Mouse (Mus musculus) heart, embryonic 12.5 days (tissue): Measurements from ENCODE around the gene H2-T24. TPM values are rescaled to one million over a fixed set of nuclear protein-coding genes. Genes with fewer than 3 reads are reported as not detected.

Experiments
- ATAC-seq: fragments of 200-750 bp; cut with Nextera tagmentation; 2 replicates; pipeline ENCODE4 v1.8.0; 2017; ENCODE audit warnings: moderate TSS enrichment, moderate library complexity; ENCODE audit not compliant: insufficient number of reproducible peaks, low FRiP score
- H3K27ac ChIP-seq: fragments of 300-500 bp; sonication (generic); 2 replicates; pipeline ENCODE4 v1.5.1; 2016; ENCODE audit warnings: mild to moderate bottlenecking, moderate library complexity; ENCODE audit not compliant: poor library complexity, severe bottlenecking
- H3K27me3 ChIP-seq: fragments of 300-500 bp; sonication (generic); replicated peaks from 2 replicates; pipeline ENCODE4 v1.6.1; 2016; ENCODE audit warnings: mild to moderate bottlenecking, moderate library complexity
- H3K36me3 ChIP-seq: fragments of 300-500 bp; sonication (generic); 2 replicates; pipeline ENCODE4 v1.6.1; 2016; ENCODE audit warnings: mild to moderate bottlenecking, moderate library complexity
- H3K4me1 ChIP-seq: fragments of 300-500 bp; sonication (generic); replicated peaks from 2 replicates; pipeline ENCODE4 v1.6.1; 2016; ENCODE audit warnings: mild to moderate bottlenecking
- H3K4me2 ChIP-seq: fragments of 300-500 bp; sonication (generic); 2 replicates; pipeline ENCODE4 v1.6.1; 2016; ENCODE audit warnings: mild to moderate bottlenecking, moderate library complexity
- H3K4me3 ChIP-seq: fragments of 300-500 bp; sonication (generic); 2 replicates; pipeline ENCODE4 v1.5.1; 2016; ENCODE audit warnings: mild to moderate bottlenecking
- H3K9ac ChIP-seq: fragments of 300-500 bp; sonication (generic); 2 replicates; pipeline ENCODE4 v1.6.1; 2016; ENCODE audit warnings: mild to moderate bottlenecking, moderate library complexity
- H3K9me3 ChIP-seq: fragments of 300-500 bp; sonication (generic); replicated peaks from 2 replicates; pipeline ENCODE4 v1.6.1; 2016; ENCODE audit warnings: mild to moderate bottlenecking, moderate library complexity
- WGBS: fragments of 180-500 bp; shearing (Covaris S2); methylation state at CpG from one replicate; pipeline ENCODE4 v1.1.7; 2016; 5-methylcytosine and 5-hydroxymethylcytosine counted together
- polyA plus RNA-seq: library from polyadenylated mRNA; unstranded; fragments of >200 nt; fragmentation: Nextera tagmentation; extraction: Ambion mirVana; gene quantifications from 2 replicates; pipeline ENCODE4 v1.2.1, GENCODE M21; 2016

H2-T24 gene
- polyA plus RNA-seq, 1 experiment from 2014 or later: 3.9 TPM

- WGBS: 84% methylated on average over 4 of the region's 4 CpGs
- Histone ChIP-seq H3K4me1 (peaks cover 10% of the 10 kb centered on the region), H3K4me2 (no peak overlapping the region), H3K9ac (no peak overlapping the region), H3K27ac (no peak overlapping the region), H3K36me3 (peaks cover 3% of the 10 kb centered on the region; the same call in 1 of the 2 replicates), H3K4me3 (no peak overlapping the region), H3K27me3 (no peaks in the 10 kb centered on the region), H3K9me3 (0 out of 2 replicates have a peak, but pooled peaks cover 4% of the 10 kb centered on the region)
- ATAC-seq: no peak
These were observed 20.0 kb downstream of the H2-T24 start for GRCm38 (mm10) chr17:36000349-36000748.

- H3K27me3 ChIP-seq: no peaks in the 10 kb centered on the region
- H3K4me3 ChIP-seq: no peak overlapping the region
- ATAC-seq: no peak
- no peak overlapping the region for H3K9ac ChIP-seq
- H3K9me3 ChIP-seq: 0 out of 2 replicates have a peak, but pooled peaks cover 4% of the 10 kb centered on the region
- H3K36me3 ChIP-seq: peaks cover 3% of the 10 kb centered on the region; the same call in 1 of the 2 replicates
- no peak overlapping the region for H3K27ac ChIP-seq
- WGBS: 67% methylated on average over 7 of the region's 7 CpGs
- H3K4me1 ChIP-seq: peaks cover 16% of the 10 kb centered on the region
- H3K4me2 ChIP-seq: peak overlapping the region; percentile 31; the same call in 1 of the 2 replicates
These were observed 21.0 kb downstream of the H2-T24 start for GRCm38 (mm10) chr17:35999356-35999755.

GRCm38 (mm10) chr17:35998545-35999305 lies 21.6 kb downstream of the H2-T24 start:
- Histone ChIP-seq H3K4me1 (peaks cover 16% of the 10 kb centered on the region), H3K4me3 (peak overlapping the region; percentile 8), H3K9ac (no peak overlapping the region), H3K27me3 (no peaks in the 10 kb centered on the region), H3K27ac (no peak overlapping the region), H3K36me3 (peaks cover 3% of the 10 kb centered on the region; the same call in 1 of the 2 replicates), H3K4me2 (no peak overlapping the region), H3K9me3 (0 out of 2 replicates have a peak, but pooled peaks cover 4% of the 10 kb centered on the region)
- no peak for ATAC-seq
- WGBS: 76% methylated on average over 6 of the region's 6 CpGs

DNA sequence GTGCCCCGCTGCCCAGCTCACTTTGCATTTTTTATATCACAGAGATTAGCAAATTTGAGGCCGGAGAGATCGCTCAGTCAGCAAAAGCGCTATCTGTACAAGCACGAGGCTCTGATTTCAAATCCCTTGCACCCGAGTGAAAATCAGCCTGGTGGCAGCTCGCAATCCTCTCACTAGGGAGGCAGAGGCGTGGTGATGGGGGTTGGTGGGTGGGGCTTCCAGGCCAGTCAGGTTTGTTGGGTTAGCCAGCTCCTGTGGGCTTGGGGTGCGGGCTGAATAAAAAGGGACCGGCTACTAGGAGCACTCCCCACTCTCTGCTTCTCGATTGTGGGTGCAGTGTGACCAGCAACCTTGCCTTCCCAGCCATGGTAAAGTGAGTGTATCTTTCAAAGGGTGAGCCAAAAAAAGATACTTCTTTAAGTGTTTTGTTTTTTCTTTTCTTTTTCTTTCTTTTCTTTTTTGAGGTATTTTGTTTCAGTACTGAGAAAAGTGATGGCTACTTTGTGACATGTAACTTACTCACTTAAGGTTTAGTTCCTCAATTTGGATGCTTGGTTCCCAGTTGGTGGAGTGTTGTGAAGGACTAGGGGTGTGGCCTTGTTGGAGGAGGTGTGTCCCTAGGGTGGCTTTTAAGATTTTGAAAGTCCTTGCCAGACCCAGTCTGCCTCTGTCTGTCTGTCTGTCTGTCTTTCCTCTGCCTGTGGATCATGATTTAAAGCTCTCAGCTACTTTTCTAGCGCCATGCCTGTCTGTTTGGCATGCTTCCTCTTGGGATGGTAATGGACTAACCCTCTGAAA lies 22.4 kb downstream of the H2-T24 start:
- Histone ChIP-seq H3K27ac (no peak overlapping the region), H3K9ac (peak overlapping the region; percentile 30; the same call in 1 of the 2 replicates), H3K27me3 (no peaks in the 10 kb centered on the region), H3K4me3 (peak overlapping the region; percentile 8), H3K4me1 (peaks cover 16% of the 10 kb centered on the region), H3K4me2 (0 out of 2 replicates have a peak overlapping the region, but pooled peaks have one; percentile 21), H3K36me3 (no peaks in the 10 kb centered on the region), H3K9me3 (0 out of 2 replicates have a peak, but pooled peaks cover 4% of the 10 kb centered on the region)
- ATAC-seq: peak; percentile 49
- 57% methylated on average over 12 of the region's 12 CpGs for WGBS

DNA sequence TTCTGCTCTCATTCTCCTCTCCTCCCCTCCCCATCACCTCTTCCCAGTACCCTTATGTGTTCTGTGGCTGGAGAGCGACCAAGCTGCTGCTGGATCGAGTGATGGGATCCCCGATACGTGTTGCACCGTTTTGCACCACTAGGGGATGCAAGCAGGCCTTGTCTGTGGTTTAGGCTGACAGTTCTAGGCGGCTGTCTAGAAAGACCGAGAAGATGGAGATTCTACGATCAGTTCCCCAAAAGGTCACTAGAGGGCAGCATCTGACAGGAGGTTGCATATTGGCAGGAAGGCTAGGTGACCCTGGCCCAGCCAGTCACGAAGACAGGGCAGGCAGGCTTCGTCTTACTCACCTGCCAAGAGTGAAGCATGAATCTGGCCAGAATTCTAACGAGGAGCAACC lies 23.4 kb downstream of the H2-T24 start:
- Histone ChIP-seq H3K4me2 (no peak overlapping the region), H3K9ac (no peak overlapping the region), H3K4me3 (no peak overlapping the region), H3K27ac (no peak overlapping the region), H3K4me1 (peaks cover 16% of the 10 kb centered on the region), H3K9me3 (0 out of 2 replicates have a peak, but pooled peaks cover 1% of the 10 kb centered on the region), H3K36me3 (no peaks in the 10 kb centered on the region), H3K27me3 (no peaks in the 10 kb centered on the region)
- 3% methylated on average over 11 of the region's 11 CpGs for WGBS
- peak; percentile 31 for ATAC-seq

GRCm38 (mm10) chr17:35994879-35995240 lies 25.5 kb downstream of the H2-T24 start:
- Histone ChIP-seq H3K9ac (peak overlapping the region; percentile 71), H3K4me1 (peaks cover 16% of the 10 kb centered on the region), H3K4me3 (peak overlapping the region; percentile 65), H3K9me3 (no peaks in the 10 kb centered on the region), H3K36me3 (no peaks in the 10 kb centered on the region), H3K27ac (no peak overlapping the region), H3K4me2 (peak overlapping the region; percentile 88), H3K27me3 (no peaks in the 10 kb centered on the region)
- no peak for ATAC-seq
- WGBS: 3% methylated on average over 14 of the region's 14 CpGs

- 3% methylated on average over 31 of the region's 31 CpGs for WGBS
- Histone ChIP-seq H3K4me1 (peaks cover 16% of the 10 kb centered on the region), H3K36me3 (peaks cover 4% of the 10 kb centered on the region), H3K27ac (0 out of 2 replicates have a peak overlapping the region, but pooled peaks have one; percentile 1), H3K4me3 (peak overlapping the region; percentile 65), H3K27me3 (no peaks in the 10 kb centered on the region), H3K9me3 (no peaks in the 10 kb centered on the region), H3K9ac (peak overlapping the region; percentile 71), H3K4me2 (peak overlapping the region; percentile 88)
- ATAC-seq: peak; percentile 62
These were observed 26.0 kb downstream of the H2-T24 start for GRCm38 (mm10) chr17:35994175-35994878.

GRCm38 (mm10) chr17:35993675-35994074 lies 26.7 kb downstream of the H2-T24 start:
- H3K4me1 ChIP-seq: peaks cover 16% of the 10 kb centered on the region
- H3K27me3 ChIP-seq: no peaks in the 10 kb centered on the region
- 6% methylated on average over 17 of the region's 17 CpGs for WGBS
- no peak overlapping the region for H3K9ac ChIP-seq
- H3K9me3 ChIP-seq: no peaks in the 10 kb centered on the region
- no peak overlapping the region for H3K27ac ChIP-seq
- H3K36me3 ChIP-seq: peaks cover 9% of the 10 kb centered on the region
- H3K4me3 ChIP-seq: peak overlapping the region; percentile 65; the same call in 1 of the 2 replicates
- peak; percentile 73 for ATAC-seq
- H3K4me2 ChIP-seq: peak overlapping the region; percentile 88

DNA sequence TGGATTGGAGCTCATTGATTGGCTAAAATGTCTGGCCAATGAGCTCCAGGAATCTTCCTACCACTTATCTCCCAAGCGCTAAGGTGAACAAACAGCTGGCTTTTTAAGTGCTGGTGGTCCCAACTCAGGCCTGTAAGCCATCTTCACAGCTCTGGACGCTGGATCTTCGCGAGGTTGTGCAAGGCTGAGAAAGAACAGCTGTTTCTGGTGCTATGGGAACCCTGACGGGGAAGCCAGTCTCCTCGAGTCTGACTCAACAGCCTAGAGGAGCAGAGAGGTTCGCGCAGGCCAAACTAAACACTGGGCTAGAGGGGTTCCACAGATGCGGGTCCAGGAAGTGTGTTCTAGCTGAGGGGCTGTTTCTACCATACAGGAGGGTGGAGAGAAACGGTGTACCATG lies 28.6 kb downstream of the H2-T24 start:
- no peak for ATAC-seq
- WGBS: 38% methylated on average over 10 of the region's 10 CpGs
- Histone ChIP-seq H3K27me3 (no peaks in the 10 kb centered on the region), H3K9ac (no peak overlapping the region), H3K4me3 (no peak overlapping the region), H3K27ac (no peak overlapping the region), H3K4me1 (peaks cover 9% of the 10 kb centered on the region), H3K4me2 (0 out of 2 replicates have a peak overlapping the region, but pooled peaks have one; percentile 5), H3K9me3 (no peaks in the 10 kb centered on the region), H3K36me3 (peaks cover 28% of the 10 kb centered on the region)

DNA sequence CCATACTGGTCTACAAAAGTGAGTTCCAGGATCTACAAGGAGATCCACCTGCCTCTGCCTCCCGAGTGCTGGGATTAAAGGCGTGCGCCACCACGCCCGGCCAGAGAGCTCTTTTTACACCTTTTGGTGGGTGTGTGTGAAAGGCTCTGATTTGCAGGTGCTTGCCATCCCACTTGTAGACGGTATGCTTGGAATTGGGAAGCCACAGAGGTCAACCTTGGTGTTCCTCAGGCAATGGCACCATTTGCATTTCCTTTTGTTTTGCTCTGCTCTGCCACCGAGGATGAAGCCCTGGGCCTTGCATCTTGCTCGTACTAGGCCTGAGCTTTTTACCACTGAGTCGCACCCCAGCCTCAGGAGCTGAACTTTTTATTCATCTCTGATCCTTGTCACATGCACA lies 38.6 kb downstream of the H2-T24 start:
- H3K4me1 ChIP-seq: peaks cover 16% of the 10 kb centered on the region
- no peak for ATAC-seq
- peaks cover 53% of the 10 kb centered on the region for H3K36me3 ChIP-seq
- WGBS: 86% methylated on average over 9 of the region's 9 CpGs
- no peak overlapping the region for H3K27ac ChIP-seq
- H3K9ac ChIP-seq: no peak overlapping the region
- no peaks in the 10 kb centered on the region for H3K9me3 ChIP-seq
- H3K4me3 ChIP-seq: no peak overlapping the region
- H3K4me2 ChIP-seq: no peak overlapping the region
- H3K27me3 ChIP-seq: no peaks in the 10 kb centered on the region
